Mouse (Mus musculus) liver, embryonic 12.5 days (tissue): Measurements from ENCODE around the gene Ttc6. TPM values are rescaled to one million over a fixed set of nuclear protein-coding genes. Genes with fewer than 3 reads are reported as not detected.
A peak's percentile ranks its signal among the peaks of the same experiment; 100 is the strongest.

ENCODE experiments used
- ATAC-seq: fragments of 200-750 bp; cut with Nextera tagmentation; 2 replicates; pipeline ENCODE4 v1.8.0; 2017; ENCODE audit warnings: moderate number of reproducible peaks, mild to moderate bottlenecking, moderate library complexity
- H3K27ac ChIP-seq: fragments of 300-500 bp; sonication (generic); 2 replicates; pipeline ENCODE4 v1.5.1; 2016; ENCODE audit warnings: mild to moderate bottlenecking
- H3K27me3 ChIP-seq: fragments of 300-500 bp; sonication (generic); replicated peaks from 2 replicates; pipeline ENCODE4 v1.6.1; 2016; ENCODE audit warnings: mild to moderate bottlenecking, moderate library complexity
- H3K36me3 ChIP-seq: fragments of 300-500 bp; sonication (generic); 2 replicates; pipeline ENCODE4 v1.6.1; 2016; ENCODE audit warnings: mild to moderate bottlenecking, moderate library complexity
- H3K4me1 ChIP-seq: fragments of 300-500 bp; sonication (generic); 2 replicates; pipeline ENCODE4 v1.6.1; 2016
- H3K4me2 ChIP-seq: fragments of 300-500 bp; sonication (generic); 2 replicates; pipeline ENCODE4 v1.6.1; 2016; ENCODE audit warnings: mild to moderate bottlenecking, moderate library complexity
- H3K4me3 ChIP-seq: fragments of 300-500 bp; sonication (generic); 2 replicates; pipeline ENCODE4 v1.5.1; 2016; ENCODE audit warnings: mild to moderate bottlenecking, moderate library complexity
- H3K9ac ChIP-seq: fragments of 300-500 bp; sonication (generic); 2 replicates; pipeline ENCODE4 v1.6.1; 2016; ENCODE audit warnings: mild to moderate bottlenecking, moderate library complexity
- H3K9me3 ChIP-seq: fragments of 300-500 bp; sonication (generic); replicated peaks from 2 replicates; pipeline ENCODE4 v1.6.1; 2016; ENCODE audit warnings: mild to moderate bottlenecking, moderate library complexity
- WGBS: fragments of 180-500 bp; shearing (Covaris S2); methylation state at CpG from one replicate; pipeline ENCODE4 v1.1.7; 2016; ENCODE audit not compliant: insufficient replicate concordance; 5-methylcytosine and 5-hydroxymethylcytosine counted together
- polyA plus RNA-seq: library from polyadenylated mRNA; unstranded; fragments of >200 nt; fragmentation: Nextera tagmentation; extraction: Ambion mirVana; gene quantifications from 2 replicates; pipeline ENCODE4 v1.2.1, GENCODE M21; 2016

Gene Ttc6
- polyA plus RNA-seq = 0.08 and 0.11 TPM in 2 replicates

- no peak within 1 kb of the TSS for H3K4me2 ChIP-seq
- no peaks in the 10 kb centered on the region for H3K4me1 ChIP-seq
- H3K27me3 ChIP-seq = 0 out of 2 replicates have a peak, but pooled peaks cover 3% of the 10 kb centered on the region
- H3K9ac ChIP-seq = no peak within 1 kb of the TSS
- H3K9me3 ChIP-seq = no peaks in the 10 kb centered on the region
- no peak for ATAC-seq
- no peak within 1 kb of the TSS for H3K27ac ChIP-seq
- no peak within 1 kb of the TSS for H3K4me3 ChIP-seq
- H3K36me3 ChIP-seq = no peaks in the 10 kb centered on the region
- WGBS = 62% methylated on average over 6 of the region's 6 CpGs
Measured at GRCm38 (mm10) chr12:57563909-57564308, at the start of gene Ttc6. Gene Ttc6, plus strand, starts transcription at chr12:57564113.

- H3K4me2 ChIP-seq = no peak overlapping the region
- no peak for ATAC-seq
- H3K27ac ChIP-seq = no peak overlapping the region
- WGBS = 39% methylated on average over 1 of the region's 1 CpGs
- H3K27me3 ChIP-seq = no peaks in the 10 kb centered on the region; the same call in 1 of the 2 replicates
- no peak overlapping the region for H3K4me3 ChIP-seq
- H3K4me1 ChIP-seq = no peaks in the 10 kb centered on the region
- no peaks in the 10 kb centered on the region for H3K9me3 ChIP-seq
- H3K9ac ChIP-seq = no peak overlapping the region
- no peaks in the 10 kb centered on the region for H3K36me3 ChIP-seq
Measured at GRCm38 (mm10) chr12:57514552-57514951, 49.4 kb upstream of the Ttc6 start.

- no peaks in the 10 kb centered on the region; the same call in 1 of the 2 replicates for H3K27me3 ChIP-seq
- H3K4me3 ChIP-seq = no peak overlapping the region
- no peak for ATAC-seq
- no peaks in the 10 kb centered on the region for H3K36me3 ChIP-seq
- H3K27ac ChIP-seq = no peak overlapping the region
- WGBS = 46% methylated on average over 12 of the region's 12 CpGs
- no peaks in the 10 kb centered on the region for H3K9me3 ChIP-seq
- H3K9ac ChIP-seq = no peak overlapping the region
- no peaks in the 10 kb centered on the region for H3K4me1 ChIP-seq
- H3K4me2 ChIP-seq = no peak overlapping the region
Measured at GRCm38 (mm10) chr12:57515702-57516377, 48.1 kb upstream of the Ttc6 start.

- Histone ChIP-seq H3K4me1 (no peaks in the 10 kb centered on the region), H3K9me3 (no peaks in the 10 kb centered on the region), H3K27ac (no peak overlapping the region), H3K27me3 (peaks cover 39% of the 10 kb centered on the region), H3K4me2 (no peak overlapping the region), H3K4me3 (no peak overlapping the region), H3K36me3 (no peaks in the 10 kb centered on the region), H3K9ac (no peak overlapping the region)
- ATAC-seq = no peak
- 52% methylated on average over 4 of the region's 4 CpGs for WGBS
Measured at GRCm38 (mm10) chr12:57528335-57528734, 35.6 kb upstream of the Ttc6 start.

GRCm38 (mm10) chr12:57530474-57530873 lies 33.4 kb upstream of the Ttc6 start:
- ATAC-seq = no peak
- Histone ChIP-seq H3K4me2 (no peak overlapping the region), H3K27ac (no peak overlapping the region), H3K36me3 (no peaks in the 10 kb centered on the region), H3K27me3 (peaks cover 60% of the 10 kb centered on the region), H3K9me3 (no peaks in the 10 kb centered on the region), H3K9ac (no peak overlapping the region), H3K4me3 (no peak overlapping the region), H3K4me1 (no peaks in the 10 kb centered on the region)
- WGBS = 30% methylated on average over 9 of the region's 9 CpGs

GRCm38 (mm10) chr12:57534517-57534878 lies 29.4 kb upstream of the Ttc6 start:
- Histone ChIP-seq H3K27ac (no peak overlapping the region), H3K4me1 (no peaks in the 10 kb centered on the region), H3K36me3 (no peaks in the 10 kb centered on the region), H3K27me3 (peaks cover 89% of the 10 kb centered on the region), H3K9ac (no peak overlapping the region), H3K9me3 (no peaks in the 10 kb centered on the region), H3K4me2 (peak overlapping the region; percentile 27), H3K4me3 (no peak overlapping the region; the same call in 1 of the 2 replicates)
- no peak; the same call in 1 of the 2 replicates for ATAC-seq
- WGBS = 8% methylated on average over 4 of the region's 6 CpGs

GRCm38 (mm10) chr12:57534879-57535611 lies 28.9 kb upstream of the Ttc6 start:
- no peaks in the 10 kb centered on the region for H3K4me1 ChIP-seq
- peak; percentile 74 for ATAC-seq
- H3K9me3 ChIP-seq = no peaks in the 10 kb centered on the region
- peak overlapping the region; percentile 27 for H3K4me2 ChIP-seq
- no peak overlapping the region for H3K27ac ChIP-seq
- H3K36me3 ChIP-seq = no peaks in the 10 kb centered on the region
- 6% methylated on average over 22 of the region's 39 CpGs for WGBS
- H3K9ac ChIP-seq = no peak overlapping the region
- H3K27me3 ChIP-seq = peaks cover 94% of the 10 kb centered on the region
- no peak overlapping the region; the same call in 1 of the 2 replicates for H3K4me3 ChIP-seq

GRCm38 (mm10) chr12:57536056-57536908 lies 27.6 kb upstream of the Ttc6 start:
- no peak overlapping the region for H3K4me3 ChIP-seq
- H3K4me2 ChIP-seq = no peak overlapping the region
- H3K27ac ChIP-seq = no peak overlapping the region
- no peak overlapping the region for H3K9ac ChIP-seq
- no peaks in the 10 kb centered on the region for H3K9me3 ChIP-seq
- 5% methylated on average over 25 of the region's 25 CpGs for WGBS
- no peak; the same call in 1 of the 2 replicates for ATAC-seq
- H3K4me1 ChIP-seq = no peaks in the 10 kb centered on the region
- no peaks in the 10 kb centered on the region for H3K36me3 ChIP-seq
- peaks cover 91% of the 10 kb centered on the region for H3K27me3 ChIP-seq

- Histone ChIP-seq H3K27me3 (peaks cover 91% of the 10 kb centered on the region), H3K9ac (no peak overlapping the region), H3K4me1 (peaks cover 3% of the 10 kb centered on the region; the same call in 1 of the 2 replicates), H3K9me3 (no peaks in the 10 kb centered on the region), H3K36me3 (no peaks in the 10 kb centered on the region), H3K4me3 (no peak overlapping the region), H3K27ac (no peak overlapping the region), H3K4me2 (no peak overlapping the region)
- ATAC-seq = no peak
- 8% methylated on average over 11 of the region's 11 CpGs for WGBS
Measured at GRCm38 (mm10) chr12:57536909-57537670, 26.8 kb upstream of the Ttc6 start.

- ATAC-seq = no peak
- H3K27ac ChIP-seq = no peak overlapping the region
- 2% methylated on average over 21 of the region's 21 CpGs for WGBS
- peak overlapping the region; percentile 34; the same call in 1 of the 2 replicates for H3K4me3 ChIP-seq
- H3K36me3 ChIP-seq = no peaks in the 10 kb centered on the region
- H3K9me3 ChIP-seq = no peaks in the 10 kb centered on the region
- H3K9ac ChIP-seq = no peak overlapping the region
- H3K4me2 ChIP-seq = peak overlapping the region; percentile 45
- H3K4me1 ChIP-seq = peaks cover 7% of the 10 kb centered on the region
- H3K27me3 ChIP-seq = peaks cover 91% of the 10 kb centered on the region
Measured at GRCm38 (mm10) chr12:57537791-57538587, 25.9 kb upstream of the Ttc6 start.
